Mouse (Mus musculus): ENCODE data around the gene Atxn2l. TPM values are rescaled to one million over a fixed set of nuclear protein-coding genes. Genes with fewer than 3 reads are reported as not detected.

The Atxn2l gene
- polyA plus RNA-seq, 1 experiment from 2014 or later: 50.7 TPM

DNA sequence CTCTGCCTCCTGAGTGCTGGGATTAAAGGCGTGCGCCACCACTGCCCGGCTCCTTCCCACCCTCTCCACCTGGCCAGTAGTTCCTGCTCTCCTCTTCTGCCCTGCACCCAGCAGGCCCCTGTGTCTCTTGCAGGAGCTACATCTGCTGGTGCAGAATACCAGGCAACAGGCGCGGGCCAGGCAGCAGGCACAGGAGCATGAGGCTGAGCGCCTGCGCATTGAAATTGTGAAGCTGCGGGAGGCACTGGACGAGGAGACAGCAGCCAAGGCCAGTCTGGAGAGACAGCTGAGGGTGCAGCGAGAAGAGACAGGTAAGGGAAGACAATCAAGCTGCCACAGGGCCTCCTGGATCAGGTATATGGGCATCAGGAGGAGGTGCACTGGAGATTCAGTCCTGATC, 59.2 kb downstream of the Atxn2l start:
- WGBS: 95% methylated on average over 10 of the region's 10 CpGs

More for the DNA sequence above, 59.2 kb downstream of the Atxn2l start:
- Histone ChIP-seq H3K4me2 (ENCODE audit: low read length) (no peak overlapping the region), H3K9ac (ENCODE audit: low read length) (no peak overlapping the region), H3K27me3 (replicated peaks; ENCODE audit: control insufficient read depth, insufficient read depth, low read length) (no peaks in the 10 kb centered on the region), H3K4me1 (replicated peaks; ENCODE audit: control insufficient read depth, insufficient read depth, low read length) (no peaks in the 10 kb centered on the region), H3K36me3 (ENCODE audit: control insufficient read depth, insufficient read depth, low read length) (peaks cover 40% of the 10 kb centered on the region), H3K4me3 (ENCODE audit: low read depth, low read length) (no peak overlapping the region), H3K9me3 (ENCODE audit: control insufficient read depth, low read length) (no peaks in the 10 kb centered on the region), H3K27ac (ENCODE audit: low read depth) (no peak overlapping the region)
- DNase-seq (ENCODE audit: low spot score) (no peak), ATAC-seq (replicated peaks; ENCODE audit: low FRiP score, low TSS enrichment, low read depth) (no peak)

Other genes starting within 250 kb of the Atxn2l start
- gene Sbk1, start 230.8 kb downstream of the Atxn2l start, polyA plus RNA-seq (2014; fragmentation: Nextera tagmentation; extraction: Ambion mirVana): 33.8 and 34.2 TPM in 2 replicates
- 1.1 and 1.9 TPM in 2 replicates for gene Lat, start 133.9 kb downstream of the Atxn2l start, polyA plus RNA-seq (2014; fragmentation: Nextera tagmentation; extraction: Ambion mirVana)
- gene Spns1, start 126.0 kb downstream of the Atxn2l start, polyA plus RNA-seq (2014; fragmentation: Nextera tagmentation; extraction: Ambion mirVana): 44.4 and 45.9 TPM in 2 replicates
- 2.3 and 2.6 TPM in 2 replicates for gene Nfatc2ip, start 106.7 kb downstream of the Atxn2l start, polyA plus RNA-seq (2014; fragmentation: Nextera tagmentation; extraction: Ambion mirVana)
- not detected in 2 replicates for gene Cd19, start 88.5 kb downstream of the Atxn2l start, polyA plus RNA-seq (2014; fragmentation: Nextera tagmentation; extraction: Ambion mirVana)
- gene Rabep2, start 74.7 kb downstream of the Atxn2l start, polyA plus RNA-seq (2014; fragmentation: Nextera tagmentation; extraction: Ambion mirVana): 24.6 and 27.6 TPM in 2 replicates
- gene Atp2a1, start 40.3 kb downstream of the Atxn2l start, polyA plus RNA-seq (2014; fragmentation: Nextera tagmentation; extraction: Ambion mirVana): 0.16 TPM in 1 of 2 replicates, not detected in the other
- 40.9 and 41.4 TPM in 2 replicates for gene Sh2b1, start 28.0 kb downstream of the Atxn2l start, polyA plus RNA-seq (2014; fragmentation: Nextera tagmentation; extraction: Ambion mirVana)
- 188 and 192 TPM in 2 replicates for gene Tufm, start 16.1 kb downstream of the Atxn2l start, polyA plus RNA-seq (2014; fragmentation: Nextera tagmentation; extraction: Ambion mirVana)
- 184 and 188 TPM in 2 replicates for gene Eif3c, start 63.0 kb upstream of the Atxn2l start, polyA plus RNA-seq (2014; fragmentation: Nextera tagmentation; extraction: Ambion mirVana)
- gene Apobr, start 81.5 kb upstream of the Atxn2l start, polyA plus RNA-seq (2014; fragmentation: Nextera tagmentation; extraction: Ambion mirVana): 0.60 and 1.1 TPM in 2 replicates
- 24.3 and 30.3 TPM in 2 replicates for gene Cln3, start 82.4 kb upstream of the Atxn2l start, polyA plus RNA-seq (2014; fragmentation: Nextera tagmentation; extraction: Ambion mirVana)
- not detected in 2 replicates for gene Il27, start 91.5 kb upstream of the Atxn2l start, polyA plus RNA-seq (2014; fragmentation: Nextera tagmentation; extraction: Ambion mirVana)
- gene Nupr1, start 127.4 kb upstream of the Atxn2l start, polyA plus RNA-seq (2014; fragmentation: Nextera tagmentation; extraction: Ambion mirVana): 6.6 and 27.3 TPM in 2 replicates
- 53.4 and 64.5 TPM in 2 replicates for gene Sgf29, start 145.9 kb upstream of the Atxn2l start, polyA plus RNA-seq (2014; fragmentation: Nextera tagmentation; extraction: Ambion mirVana)
- gene Sult1a1, start 173.0 kb upstream of the Atxn2l start, polyA plus RNA-seq (2014; fragmentation: Nextera tagmentation; extraction: Ambion mirVana): 3.5 and 3.8 TPM in 2 replicates
- 140 and 159 TPM in 2 replicates for gene Bola2, start 192.0 kb upstream of the Atxn2l start, polyA plus RNA-seq (2014; fragmentation: Nextera tagmentation; extraction: Ambion mirVana)
- gene Slx1b, start 192.3 kb upstream of the Atxn2l start, polyA plus RNA-seq (2014; fragmentation: Nextera tagmentation; extraction: Ambion mirVana): 7.1 and 8.4 TPM in 2 replicates
- gene Coro1a, start 204.3 kb upstream of the Atxn2l start, polyA plus RNA-seq (2014; fragmentation: Nextera tagmentation; extraction: Ambion mirVana): 35.1 and 35.9 TPM in 2 replicates

All from intestine, embryonic 14.5 days (tissue).